Mouse (Mus musculus) embryonic facial prominence, embryonic 14.5 days (tissue): ENCODE measurements at regions not wholly inside any gene's neighbourhood (a gene's known extent, or its start where the extent isn't known, plus 50 kb on each side); places are given as distances from the start of the nearest gene placed in this dataset.

Experiments
- ATAC-seq: fragments of 200-750 bp; cut with Nextera tagmentation; 2 replicates; pipeline ENCODE4 v1.8.0; 2017; ENCODE audit warnings: low read depth, moderate number of reproducible peaks, moderate TSS enrichment
- DNase-seq: peaks from one replicate; pipeline ENCODE4 v3.0.0-alpha.2; 2015; ENCODE audit warnings: low spot score
- H3K27ac ChIP-seq: fragments of 300-500 bp; sonication (generic); replicated peaks from 2 replicates; pipeline ENCODE4 v1.5.1; 2014; ENCODE audit warnings: low read depth, mild to moderate bottlenecking, low read length, moderate library complexity
- H3K27me3 ChIP-seq: fragments of 300-500 bp; sonication (generic); replicated peaks from 2 replicates; pipeline ENCODE4 v1.6.1; 2014; ENCODE audit warnings: low read length; ENCODE audit not compliant: control insufficient read depth, insufficient read depth
- H3K36me3 ChIP-seq: fragments of 300-500 bp; sonication (generic); 2 replicates; pipeline ENCODE4 v1.6.1; 2014; ENCODE audit warnings: low read length, mixed read lengths; ENCODE audit not compliant: control insufficient read depth, insufficient read depth
- H3K4me1 ChIP-seq: fragments of 300-500 bp; sonication (generic); 2 replicates; pipeline ENCODE4 v1.6.1; 2014; ENCODE audit warnings: antibody characterized with exemption, low read length; ENCODE audit not compliant: control insufficient read depth, insufficient read depth
- H3K4me2 ChIP-seq: fragments of 300-500 bp; sonication (generic); 2 replicates; pipeline ENCODE4 v1.6.1; 2014; ENCODE audit warnings: low read depth, mild to moderate bottlenecking, low read length, moderate library complexity, mixed read lengths
- H3K4me3 ChIP-seq: fragments of 300-500 bp; sonication (generic); 2 replicates; pipeline ENCODE4 v1.5.1; 2014; ENCODE audit warnings: low read depth, mild to moderate bottlenecking, low read length
- H3K9ac ChIP-seq: fragments of 300-500 bp; sonication (generic); 2 replicates; pipeline ENCODE4 v1.6.1; 2014; ENCODE audit warnings: low read depth, mild to moderate bottlenecking, low read length, moderate library complexity, mixed read lengths
- H3K9me3 ChIP-seq: fragments of 300-500 bp; sonication (generic); 2 replicates; pipeline ENCODE4 v1.6.1; 2016; ENCODE audit warnings: low read length; ENCODE audit not compliant: control insufficient read depth
- WGBS: fragments of 180-500 bp; shearing (Covaris S2); extraction: QIAGEN DNeasy Blood & Tissue Kit; methylation state at CpG from one replicate; pipeline ENCODE4 v1.1.7; 2014; 5-methylcytosine and 5-hydroxymethylcytosine counted together

DNA sequence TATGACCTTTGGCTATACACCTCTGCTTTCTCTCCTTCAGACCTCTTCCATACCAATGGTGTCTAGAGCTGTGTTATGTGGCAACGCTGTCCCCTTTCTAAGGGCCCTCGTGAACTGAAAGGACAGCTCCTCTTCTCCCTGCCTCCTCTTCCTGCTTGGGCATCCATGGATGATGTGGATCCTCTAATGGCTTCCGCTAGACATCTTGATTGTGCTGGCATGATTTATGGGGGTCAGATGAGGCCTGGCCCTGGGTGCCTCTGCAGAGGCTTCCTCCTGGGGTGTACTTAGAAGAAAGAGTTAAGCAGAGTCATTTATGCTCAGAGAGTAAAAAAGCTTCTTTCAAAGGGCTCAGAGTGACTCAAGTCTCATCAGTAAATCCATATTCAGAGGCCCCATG is 131.5 kb upstream of the 9630041A04Rik start:
- no peaks in the 10 kb centered on the region for H3K36me3 ChIP-seq
- DNase-seq (no peak), ATAC-seq (no peak)
- no peak overlapping the region for H3K27ac ChIP-seq
- no peak overlapping the region for H3K9ac ChIP-seq
- H3K27me3 ChIP-seq: no peaks in the 10 kb centered on the region
- H3K4me1 ChIP-seq: peaks cover 4% of the 10 kb centered on the region; the same call in 1 of the 2 replicates
- 70% methylated on average over 3 of the region's 3 CpGs for WGBS
- H3K9me3 ChIP-seq: no peaks in the 10 kb centered on the region
- H3K4me3 ChIP-seq: no peak overlapping the region
- H3K4me2 ChIP-seq: no peak overlapping the region

GRCm38 (mm10) chr9:101717911-101718310 is 143.7 kb upstream of the 9630041A04Rik start:
- no peak overlapping the region for H3K4me2 ChIP-seq
- WGBS: 41% methylated on average over 2 of the region's 2 CpGs
- H3K9me3 ChIP-seq: no peaks in the 10 kb centered on the region
- no peak overlapping the region for H3K27ac ChIP-seq
- no peak overlapping the region for H3K9ac ChIP-seq
- ATAC-seq (no peak), DNase-seq (no peak)
- no peaks in the 10 kb centered on the region for H3K27me3 ChIP-seq
- no peak overlapping the region for H3K4me3 ChIP-seq
- no peaks in the 10 kb centered on the region for H3K36me3 ChIP-seq
- no peaks in the 10 kb centered on the region for H3K4me1 ChIP-seq

- ATAC-seq (no peak), DNase-seq (no peak)
- WGBS: 80% methylated on average over 5 of the region's 5 CpGs
- H3K36me3 ChIP-seq: no peaks in the 10 kb centered on the region
- H3K4me2 ChIP-seq: no peak overlapping the region
- no peaks in the 10 kb centered on the region for H3K9me3 ChIP-seq
- no peak overlapping the region for H3K4me3 ChIP-seq
- H3K4me1 ChIP-seq: no peaks in the 10 kb centered on the region
- no peak overlapping the region for H3K9ac ChIP-seq
- no peaks in the 10 kb centered on the region for H3K27me3 ChIP-seq
- no peak overlapping the region for H3K27ac ChIP-seq
Measured at GRCm38 (mm10) chr9:101716326-101716725, 145.3 kb upstream of the 9630041A04Rik start.

DNA sequence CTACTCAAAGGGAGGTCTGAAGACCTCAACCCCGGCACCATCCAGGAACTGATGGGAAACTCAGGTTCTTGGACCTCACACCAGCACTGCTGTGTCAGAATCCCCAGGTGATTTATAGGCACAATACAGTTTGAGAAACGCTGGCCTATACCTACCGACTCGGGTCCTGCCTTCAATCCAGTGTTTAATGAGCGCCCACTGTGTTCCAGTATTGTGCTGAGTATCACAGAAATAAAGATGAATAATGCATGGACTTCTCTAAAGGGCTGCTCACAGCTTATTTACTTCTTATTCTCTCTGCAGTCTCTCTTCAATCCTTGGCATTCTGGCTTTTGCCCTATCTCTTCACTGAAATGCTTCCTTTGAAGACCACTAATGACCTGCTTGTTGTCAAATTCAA is 146.8 kb upstream of the 9630041A04Rik start:
- no peak overlapping the region for H3K4me3 ChIP-seq
- no peak for ATAC-seq
- H3K9me3 ChIP-seq: no peaks in the 10 kb centered on the region
- 84% methylated on average over 5 of the region's 5 CpGs for WGBS
- no peaks in the 10 kb centered on the region for H3K4me1 ChIP-seq
- H3K36me3 ChIP-seq: no peaks in the 10 kb centered on the region
- H3K27me3 ChIP-seq: no peaks in the 10 kb centered on the region
- no peak overlapping the region for H3K27ac ChIP-seq
- H3K4me2 ChIP-seq: no peak overlapping the region
- DNase-seq: no peak
- no peak overlapping the region for H3K9ac ChIP-seq

GRCm38 (mm10) chr9:101710611-101711071 is 151.0 kb upstream of the 9630041A04Rik start:
- WGBS: 73% methylated on average over 8 of the region's 8 CpGs
- no peaks in the 10 kb centered on the region for H3K27me3 ChIP-seq
- H3K4me3 ChIP-seq: no peak overlapping the region
- no peak for DNase-seq
- no peak overlapping the region for H3K27ac ChIP-seq
- no peaks in the 10 kb centered on the region for H3K36me3 ChIP-seq
- H3K9ac ChIP-seq: no peak overlapping the region
- H3K9me3 ChIP-seq: no peaks in the 10 kb centered on the region
- ATAC-seq: peak; percentile 50; the same call in 1 of the 2 replicates
- H3K4me2 ChIP-seq: no peak overlapping the region
- no peaks in the 10 kb centered on the region for H3K4me1 ChIP-seq

DNA sequence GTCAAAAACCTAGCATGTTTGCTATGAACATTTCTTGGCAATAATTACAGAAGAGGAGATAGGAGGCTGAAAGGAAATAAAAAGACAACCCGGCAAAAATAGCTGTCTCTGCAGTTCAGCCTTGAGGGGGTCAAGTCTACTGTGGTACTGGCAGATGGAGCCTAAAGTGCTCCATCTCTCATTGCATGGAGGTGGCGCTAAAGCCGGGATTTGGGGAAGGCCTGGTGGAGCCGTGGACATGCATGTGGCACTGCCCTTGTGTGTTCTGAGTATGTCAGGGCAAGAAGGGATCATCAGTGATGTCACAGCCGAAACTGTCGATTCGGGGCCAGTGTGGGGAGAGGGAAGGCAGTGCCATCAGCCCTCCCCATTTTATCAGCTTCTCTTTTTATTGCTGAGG is 161.3 kb upstream of the 9630041A04Rik start:
- H3K9me3 ChIP-seq: no peaks in the 10 kb centered on the region
- DNase-seq (no peak), ATAC-seq (no peak)
- no peaks in the 10 kb centered on the region for H3K27me3 ChIP-seq
- WGBS: 74% methylated on average over 7 of the region's 7 CpGs
- no peak overlapping the region for H3K4me2 ChIP-seq
- H3K36me3 ChIP-seq: no peaks in the 10 kb centered on the region
- no peak overlapping the region for H3K9ac ChIP-seq
- H3K4me3 ChIP-seq: no peak overlapping the region
- no peaks in the 10 kb centered on the region for H3K4me1 ChIP-seq
- no peak overlapping the region for H3K27ac ChIP-seq

- no peak for ATAC-seq
- WGBS: 84% methylated on average over 5 of the region's 5 CpGs
- H3K4me3 ChIP-seq: no peak overlapping the region
Measured at GRCm38 (mm10) chr9:101694054-101694453, 167.6 kb upstream of the 9630041A04Rik start.

DNA sequence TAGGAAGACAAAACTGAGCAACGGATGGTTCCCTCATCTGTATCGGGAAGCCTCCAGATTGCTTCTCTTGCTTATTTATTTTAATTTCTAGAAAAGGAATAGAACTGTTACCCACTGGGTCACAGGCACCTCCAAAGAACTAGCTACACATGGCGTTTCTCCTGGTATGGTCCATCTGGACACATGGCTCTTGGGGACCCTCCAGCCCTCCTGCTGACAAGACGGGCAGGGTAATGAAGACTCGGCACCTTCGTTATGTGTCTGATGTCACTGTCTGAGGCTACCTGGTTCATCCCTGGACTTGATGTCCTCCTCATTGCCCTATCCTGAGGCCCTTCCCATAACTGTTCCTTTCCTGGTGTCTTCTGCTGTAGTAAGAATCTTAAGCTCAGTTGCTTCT is 170.3 kb upstream of the 9630041A04Rik start:
- DNase-seq (no peak), ATAC-seq (no peak)
- no peak overlapping the region for H3K4me2 ChIP-seq
- H3K27me3 ChIP-seq: no peaks in the 10 kb centered on the region
- no peak overlapping the region for H3K4me3 ChIP-seq
- H3K9me3 ChIP-seq: no peaks in the 10 kb centered on the region
- 87% methylated on average over 6 of the region's 6 CpGs for WGBS
- no peaks in the 10 kb centered on the region for H3K36me3 ChIP-seq
- no peak overlapping the region for H3K27ac ChIP-seq
- no peaks in the 10 kb centered on the region for H3K4me1 ChIP-seq
- H3K9ac ChIP-seq: no peak overlapping the region

More at GRCm38 (mm10) chr9:101694054-101694453, 167.6 kb upstream of the 9630041A04Rik start:
- DNase-seq: no peak
- Histone ChIP-seq H3K27ac (no peak overlapping the region), H3K9me3 (no peaks in the 10 kb centered on the region), H3K4me1 (no peaks in the 10 kb centered on the region), H3K27me3 (no peaks in the 10 kb centered on the region), H3K4me2 (no peak overlapping the region), H3K36me3 (no peaks in the 10 kb centered on the region), H3K9ac (no peak overlapping the region)

GRCm38 (mm10) chr9:101690916-101691315 is 170.7 kb upstream of the 9630041A04Rik start:
- ATAC-seq: no peak
- H3K4me3 ChIP-seq: no peak overlapping the region
- no peak overlapping the region for H3K27ac ChIP-seq
- WGBS: 66% methylated on average over 7 of the region's 7 CpGs
- no peak overlapping the region for H3K4me2 ChIP-seq
- H3K36me3 ChIP-seq: no peaks in the 10 kb centered on the region
- no peaks in the 10 kb centered on the region for H3K27me3 ChIP-seq
- no peak overlapping the region for H3K9ac ChIP-seq
- no peak for DNase-seq
- no peaks in the 10 kb centered on the region for H3K4me1 ChIP-seq
- no peaks in the 10 kb centered on the region for H3K9me3 ChIP-seq
